Mouse (Mus musculus) heart, adult 2 months (tissue): ENCODE measurements at regions not wholly inside any gene's neighbourhood (a gene's known extent, or its start where the extent isn't known, plus 50 kb on each side); places are given as distances from the start of the nearest gene placed in this dataset.

ENCODE experiments used
- DNase-seq, 2 experiments: peaks; one replicate each; pipeline ENCODE4 v3.0.0; 2021
- H3K27ac ChIP-seq: fragments of 200-600 bp; 2 replicates; pipeline ENCODE4 v1.8.1; 2022
- H3K27me3 ChIP-seq: fragments of 200-500 bp; 2 replicates; pipeline ENCODE4 v1.6.1; 2012; ENCODE audit warnings: mild to moderate bottlenecking, low read length, inconsistent platforms, mixed read lengths; ENCODE audit not compliant: control insufficient read depth, insufficient read depth
- H3K36me3 ChIP-seq: fragments of 200-500 bp; 2 replicates; pipeline ENCODE4 v1.6.1; 2012; ENCODE audit warnings: low read length, inconsistent platforms; ENCODE audit not compliant: control insufficient read depth, insufficient read depth
- H3K4me1 ChIP-seq: fragments of 200-500 bp; 2 replicates; pipeline ENCODE4 v1.6.1; 2011; ENCODE audit warnings: low read length; ENCODE audit not compliant: control insufficient read depth, insufficient read depth
- H3K4me3 ChIP-seq: fragments of 200-600 bp; 2 replicates; pipeline ENCODE4 v1.8.1; 2022
- H3K79me2 ChIP-seq: fragments of 200-500 bp; replicated peaks from 2 replicates; pipeline ENCODE4 v1.6.1; 2012; ENCODE audit warnings: mild to moderate bottlenecking, inconsistent platforms, low read length, moderate library complexity, mixed read lengths; ENCODE audit not compliant: control insufficient read depth, insufficient read depth
- H3K9ac ChIP-seq: fragments of 200-500 bp; 2 replicates; pipeline ENCODE4 v1.6.1; 2012; ENCODE audit warnings: low read depth, mild to moderate bottlenecking, control low read depth, inconsistent platforms, low read length, mixed read lengths
- CTCF ChIP-seq: fragments of 200-600 bp; IDR thresholded peaks from 2 replicates; pipeline ENCODE4 v1.8.1; 2022; ENCODE audit warnings: antibody characterized with exemption, mild to moderate bottlenecking, moderate library complexity
- EP300 ChIP-seq: fragments of 200-500 bp; IDR thresholded peaks from 2 replicates; pipeline ENCODE4 v1.6.1; 2011; ENCODE audit warnings: low read depth, low read length, control low read depth; ENCODE audit not compliant: insufficient read depth
- POLR2A ChIP-seq: fragments of 200-500 bp; IDR thresholded peaks from 2 replicates; pipeline ENCODE4 v1.6.1; 2011; ENCODE audit warnings: mild to moderate bottlenecking, low read depth, low read length, control low read depth; ENCODE audit not compliant: insufficient read depth
- WGBS: fragments of 180-500 bp; shearing (Covaris S2); methylation state at CpG from one replicate; pipeline ENCODE4 v1.1.7; 2018; 5-methylcytosine and 5-hydroxymethylcytosine counted together
- intact Hi-C: fragments of 180-260 bp; cut with DNase I; formaldehyde crosslinking; loops from one replicate; pipeline ENCODE4 v1.15.1; 2025

DNA sequence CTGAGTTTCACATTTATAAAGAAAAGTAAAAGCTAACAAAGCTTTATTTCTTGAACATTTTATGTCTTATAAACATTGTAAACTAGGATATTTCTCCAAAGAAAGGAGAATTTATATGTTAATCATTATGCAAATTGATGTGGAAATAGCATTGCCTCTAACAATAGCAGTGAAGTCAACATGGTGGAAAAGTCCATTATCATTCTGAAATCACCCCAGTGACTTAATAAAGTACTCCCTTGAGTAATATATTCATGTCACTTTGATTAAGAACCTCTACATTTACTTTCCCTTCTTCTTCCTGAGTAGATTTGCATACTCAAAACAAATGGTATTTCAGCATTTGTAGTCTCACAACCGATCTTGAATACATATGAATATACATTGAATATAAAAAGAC lies 676.7 kb upstream of the Edil3 start:
- Histone ChIP-seq H3K27ac (no peak overlapping the region), H3K27me3 (no peaks in the 10 kb centered on the region), H3K4me1 (no peaks in the 10 kb centered on the region), H3K9ac (no peak overlapping the region), H3K4me3 (no peak overlapping the region), H3K36me3 (no peaks in the 10 kb centered on the region), H3K79me2 (no peaks in the 10 kb centered on the region)
- no peak for DNase-seq
- TF ChIP-seq POLR2A (no peak), EP300 (no peak), CTCF (no peak)
- intact Hi-C loops, result no loop called here
- WGBS, result 83% methylated on average over 1 of the region's 1 CpGs

DNA sequence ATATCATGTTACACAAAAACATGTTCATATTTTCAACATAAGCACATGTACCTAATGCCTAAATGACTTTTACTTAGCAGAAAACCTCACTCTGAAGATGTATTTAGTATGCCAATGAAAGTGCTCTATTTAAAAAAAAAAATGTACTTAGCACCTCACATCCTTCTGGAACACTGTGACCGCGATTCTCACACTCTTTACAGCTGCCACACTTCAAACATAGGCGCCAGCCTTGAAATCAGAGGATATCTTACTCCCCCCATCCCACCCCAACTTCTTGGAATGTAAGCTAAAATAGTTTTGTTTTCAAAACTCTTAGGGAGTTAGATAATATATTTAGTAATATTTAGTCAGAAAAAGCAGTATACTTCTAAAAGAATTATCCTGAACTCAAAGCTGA lies 634.7 kb upstream of the Edil3 start:
- Histone ChIP-seq H3K9ac (no peak overlapping the region), H3K27me3 (no peaks in the 10 kb centered on the region), H3K27ac (no peak overlapping the region), H3K4me3 (no peak overlapping the region), H3K4me1 (no peaks in the 10 kb centered on the region), H3K79me2 (no peaks in the 10 kb centered on the region), H3K36me3 (no peaks in the 10 kb centered on the region)
- DNase-seq, result no peak
- intact Hi-C loops, result no loop called here
- WGBS, result 57% methylated on average over 3 of the region's 3 CpGs
- TF ChIP-seq POLR2A, result no peak
- no peak for TF ChIP-seq CTCF
- TF ChIP-seq EP300, result no peak

- no peaks in the 10 kb centered on the region for H3K27me3 ChIP-seq
- H3K27ac ChIP-seq, result no peak overlapping the region; the same call in 1 of the 2 replicates
- H3K9ac ChIP-seq, result no peak overlapping the region
- no peaks in the 10 kb centered on the region for H3K36me3 ChIP-seq
- H3K4me1 ChIP-seq, result no peaks in the 10 kb centered on the region
- intact Hi-C loops, result no loop called here
- H3K79me2 ChIP-seq, result no peaks in the 10 kb centered on the region
- peak in 1 of 2 experiments; percentile 6 for DNase-seq
- no peak for TF ChIP-seq CTCF
- TF ChIP-seq EP300, result no peak
- no peak for TF ChIP-seq POLR2A
- H3K4me3 ChIP-seq, result no peak overlapping the region
Measured at GRCm38 (mm10) chr13:88201717-88202323, 619.5 kb upstream of the Edil3 start.

GRCm38 (mm10) chr13:88240448-88240847 lies 580.8 kb upstream of the Edil3 start:
- no peak overlapping the region for H3K9ac ChIP-seq
- H3K4me3 ChIP-seq, result no peak overlapping the region
- H3K27ac ChIP-seq, result no peak overlapping the region
- intact Hi-C loops, result no loop called here
- no peaks in the 10 kb centered on the region for H3K27me3 ChIP-seq
- no peaks in the 10 kb centered on the region for H3K79me2 ChIP-seq
- H3K4me1 ChIP-seq, result no peaks in the 10 kb centered on the region
- H3K36me3 ChIP-seq, result no peaks in the 10 kb centered on the region
- TF ChIP-seq POLR2A, result no peak
- TF ChIP-seq CTCF, result no peak
- no peak for TF ChIP-seq EP300
- DNase-seq, result no peak
